Mouse (Mus musculus) stomach, embryonic 14.5 days (tissue): Measurements from ENCODE around the gene Kif26a. TPM values are rescaled to one million over a fixed set of nuclear protein-coding genes. Genes with fewer than 3 reads are reported as not detected.

Experiments
- ATAC-seq: fragments of 200-750 bp; cut with Nextera tagmentation; 2 replicates; pipeline ENCODE4 v1.8.0; 2017; ENCODE audit warnings: low read depth, moderate TSS enrichment; ENCODE audit not compliant: insufficient number of reproducible peaks, insufficient read depth, low FRiP score
- H3K27ac ChIP-seq: fragments of 300-500 bp; sonication (generic); 2 replicates; pipeline ENCODE4 v1.5.1; 2014; ENCODE audit warnings: mild to moderate bottlenecking, low read length, moderate library complexity, mixed read lengths
- H3K27me3 ChIP-seq: fragments of 300-500 bp; sonication (generic); 2 replicates; pipeline ENCODE4 v1.6.1; 2014; ENCODE audit warnings: low read length, control low read depth, mixed read lengths; ENCODE audit not compliant: control insufficient read depth, insufficient read depth
- H3K36me3 ChIP-seq: fragments of 300-500 bp; sonication (generic); 2 replicates; pipeline ENCODE4 v1.6.1; 2014; ENCODE audit warnings: mild to moderate bottlenecking, control low read depth, low read length, moderate library complexity, mixed read lengths; ENCODE audit not compliant: control insufficient read depth, insufficient read depth
- H3K4me1 ChIP-seq: fragments of 300-500 bp; sonication (generic); 2 replicates; pipeline ENCODE4 v1.6.1; 2014; ENCODE audit warnings: low read length, control low read depth, mixed read lengths; ENCODE audit not compliant: control insufficient read depth, insufficient read depth
- H3K4me2 ChIP-seq: fragments of 300-500 bp; sonication (generic); replicated peaks from 2 replicates; pipeline ENCODE4 v1.6.1; 2014; ENCODE audit warnings: low read depth, low read length, control low read depth
- H3K4me3 ChIP-seq: fragments of 300-500 bp; sonication (generic); 2 replicates; pipeline ENCODE4 v1.5.1; 2014; ENCODE audit warnings: low read depth, low read length, control low read depth
- H3K9ac ChIP-seq: fragments of 300-500 bp; sonication (generic); replicated peaks from 2 replicates; pipeline ENCODE4 v1.6.1; 2014; ENCODE audit warnings: low read depth, mild to moderate bottlenecking, control low read depth, low read length, moderate library complexity, mixed read lengths
- H3K9me3 ChIP-seq: fragments of 300-500 bp; sonication (generic); 2 replicates; pipeline ENCODE4 v1.6.1; 2016; ENCODE audit warnings: low read depth, low read length, control low read depth; ENCODE audit not compliant: control insufficient read depth
- WGBS: fragments of 180-500 bp; shearing (Covaris S2); extraction: QIAGEN DNeasy Blood & Tissue Kit; methylation state at CpG from one replicate; pipeline ENCODE4 v1.1.7; 2014; 5-methylcytosine and 5-hydroxymethylcytosine counted together
- polyA plus RNA-seq: library from polyadenylated mRNA; unstranded; fragments of >200 nt; fragmentation: Nextera tagmentation; extraction: Ambion mirVana; gene quantifications from 2 replicates; pipeline ENCODE4 v1.2.1, GENCODE M21; 2014

The Kif26a gene
- 2.9 and 3.0 TPM in 2 replicates for polyA plus RNA-seq

- H3K27ac ChIP-seq, result peak within 1 kb of the TSS; percentile 56; the same call in 1 of the 2 replicates
- peaks cover 35% of the 10 kb centered on the region for H3K27me3 ChIP-seq
- ATAC-seq, result peak; percentile 65
- under 1% methylated on average over 66 of the region's 68 CpGs for WGBS
- H3K4me3 ChIP-seq, result peak within 1 kb of the TSS; percentile 55
- H3K36me3 ChIP-seq, result no peaks in the 10 kb centered on the region
- peak within 1 kb of the TSS; percentile 52 for H3K9ac ChIP-seq
- peaks cover 17% of the 10 kb centered on the region for H3K4me1 ChIP-seq
- H3K4me2 ChIP-seq, result peak within 1 kb of the TSS; percentile 87
- no peaks in the 10 kb centered on the region for H3K9me3 ChIP-seq
Measured at GRCm38 (mm10) chr12:112145875-112146651, at the start of gene Kif26a. Gene Kif26a (plus strand): TSS chr12:112146208.

- Histone ChIP-seq H3K9me3 (no peaks in the 10 kb centered on the region), H3K27ac (no peak overlapping the region), H3K4me1 (no peaks in the 10 kb centered on the region), H3K27me3 (no peaks in the 10 kb centered on the region), H3K4me2 (no peak overlapping the region), H3K4me3 (no peak overlapping the region), H3K9ac (no peak overlapping the region), H3K36me3 (no peaks in the 10 kb centered on the region)
- no peak for ATAC-seq
- 80% methylated on average over 8 of the region's 8 CpGs for whole genome bisulfite sequencing
Measured at GRCm38 (mm10) chr12:112096733-112097117, 49.3 kb upstream of the Kif26a start.

GRCm38 (mm10) chr12:112100106-112100505 lies 45.9 kb upstream of the Kif26a start:
- ATAC-seq, result no peak
- no peak overlapping the region for H3K4me3 ChIP-seq
- H3K4me2 ChIP-seq, result no peak overlapping the region
- no peaks in the 10 kb centered on the region for H3K4me1 ChIP-seq
- H3K27ac ChIP-seq, result no peak overlapping the region
- WGBS, result 68% methylated on average over 4 of the region's 4 CpGs
- H3K9me3 ChIP-seq, result no peaks in the 10 kb centered on the region
- no peaks in the 10 kb centered on the region for H3K36me3 ChIP-seq
- no peaks in the 10 kb centered on the region for H3K27me3 ChIP-seq
- no peak overlapping the region for H3K9ac ChIP-seq

GRCm38 (mm10) chr12:112101045-112101444 lies 45.0 kb upstream of the Kif26a start:
- H3K27me3 ChIP-seq, result no peaks in the 10 kb centered on the region
- H3K4me1 ChIP-seq, result no peaks in the 10 kb centered on the region
- H3K9ac ChIP-seq, result no peak overlapping the region
- WGBS, result 46% methylated on average over 4 of the region's 4 CpGs
- H3K9me3 ChIP-seq, result no peaks in the 10 kb centered on the region
- no peak overlapping the region for H3K27ac ChIP-seq
- H3K4me3 ChIP-seq, result no peak overlapping the region
- H3K36me3 ChIP-seq, result no peaks in the 10 kb centered on the region
- no peak for ATAC-seq
- H3K4me2 ChIP-seq, result no peak overlapping the region

GRCm38 (mm10) chr12:112103179-112103578 lies 42.8 kb upstream of the Kif26a start:
- 83% methylated on average over 5 of the region's 5 CpGs for WGBS
- Histone ChIP-seq H3K27me3 (no peaks in the 10 kb centered on the region), H3K9ac (no peak overlapping the region), H3K36me3 (no peaks in the 10 kb centered on the region), H3K9me3 (no peaks in the 10 kb centered on the region), H3K27ac (no peak overlapping the region), H3K4me3 (no peak overlapping the region), H3K4me1 (peaks cover 4% of the 10 kb centered on the region; the same call in 1 of the 2 replicates), H3K4me2 (no peak overlapping the region)
- ATAC-seq, result no peak

GRCm38 (mm10) chr12:112104890-112105289 lies 41.1 kb upstream of the Kif26a start:
- H3K4me2 ChIP-seq, result no peak overlapping the region
- no peak overlapping the region for H3K9ac ChIP-seq
- no peaks in the 10 kb centered on the region for H3K27me3 ChIP-seq
- WGBS, result 86% methylated on average over 11 of the region's 11 CpGs
- H3K4me1 ChIP-seq, result peaks cover 4% of the 10 kb centered on the region; the same call in 1 of the 2 replicates
- no peaks in the 10 kb centered on the region for H3K36me3 ChIP-seq
- no peak for ATAC-seq
- no peaks in the 10 kb centered on the region for H3K9me3 ChIP-seq
- H3K4me3 ChIP-seq, result no peak overlapping the region
- no peak overlapping the region for H3K27ac ChIP-seq

- H3K4me3 ChIP-seq, result no peak within 1 kb of the TSS
- no peak within 1 kb of the TSS for H3K9ac ChIP-seq
- no peak within 1 kb of the TSS for H3K27ac ChIP-seq
- peaks cover 4% of the 10 kb centered on the region; the same call in 1 of the 2 replicates for H3K4me1 ChIP-seq
- peak within 1 kb of the TSS; percentile 38 for H3K4me2 ChIP-seq
- peak; percentile 72 for ATAC-seq
- under 1% methylated on average over 14 of the region's 14 CpGs for WGBS
- no peaks in the 10 kb centered on the region for H3K27me3 ChIP-seq
- H3K36me3 ChIP-seq, result no peaks in the 10 kb centered on the region
- no peaks in the 10 kb centered on the region for H3K9me3 ChIP-seq
Measured at GRCm38 (mm10) chr12:112106541-112106971, 39.5 kb upstream of the Kif26a start, which contains the start of gene Aspg. Gene Aspg (plus strand): TSS chr12:112106679.

GRCm38 (mm10) chr12:112107685-112108084 lies 38.3 kb upstream of the Kif26a start:
- no peak overlapping the region for H3K4me2 ChIP-seq
- H3K27ac ChIP-seq, result no peak overlapping the region
- H3K9ac ChIP-seq, result no peak overlapping the region
- no peaks in the 10 kb centered on the region for H3K27me3 ChIP-seq
- no peak for ATAC-seq
- no peaks in the 10 kb centered on the region for H3K9me3 ChIP-seq
- H3K36me3 ChIP-seq, result no peaks in the 10 kb centered on the region
- WGBS, result 84% methylated on average over 8 of the region's 8 CpGs
- H3K4me3 ChIP-seq, result no peak overlapping the region
- H3K4me1 ChIP-seq, result peaks cover 4% of the 10 kb centered on the region; the same call in 1 of the 2 replicates
